Mouse (Mus musculus) megakaryocyte, embryonic 14.5 days (primary cell): Measurements from ENCODE around the gene Aftph. TPM values are rescaled to one million over a fixed set of nuclear protein-coding genes. Genes with fewer than 3 reads are reported as not detected.
A peak's percentile ranks its signal among the peaks of the same experiment; 100 is the strongest.

Experiments used
- H3K27me3 ChIP-seq: replicated peaks from 2 replicates; pipeline ENCODE3; 2012; ENCODE audit warnings: inconsistent platforms
- H3K36me3 ChIP-seq: replicated peaks from 2 replicates; pipeline ENCODE3; 2012; ENCODE audit warnings: low read length, inconsistent platforms, mixed read lengths
- H3K4me1 ChIP-seq: 2 replicates; pipeline ENCODE4 v1.6.1; 2012; ENCODE audit warnings: inconsistent platforms
- H3K4me3 ChIP-seq: replicated peaks from 2 replicates; pipeline ENCODE3; 2012; ENCODE audit warnings: moderate library complexity, mild to moderate bottlenecking, inconsistent platforms
- H3K9me3 ChIP-seq: 2 replicates; pipeline ENCODE4 v1.6.1; 2012; ENCODE audit warnings: inconsistent platforms
- FLI1 ChIP-seq: IDR thresholded peaks from 2 replicates; pipeline ENCODE4 v1.6.1; 2012; ENCODE audit warnings: low read length, inconsistent platforms, mixed read lengths
- GATA1 ChIP-seq: IDR thresholded peaks from 3 replicates; pipeline ENCODE4 v1.6.1; 2012; ENCODE audit warnings: mixed read lengths, low read length, inconsistent platforms, borderline replicate concordance
- polyA plus RNA-seq: library from polyadenylated mRNA; stranded (reverse); fragments of >175 nt; gene quantifications from 2 replicates; pipeline ENCODE4 v1.2.3, GENCODE M21; 2012; ENCODE audit warnings: low replicate concordance; ENCODE audit not compliant: insufficient read depth

Aftph gene
- polyA plus RNA-seq, 1 experiment = 19.6 TPM

- Histone ChIP-seq H3K4me1 (peaks cover 46% of the 10 kb centered on the region), H3K36me3 (peaks cover 79% of the 10 kb centered on the region), H3K9me3 (no peaks in the 10 kb centered on the region)
Measured at GRCm38 (mm10) chr11:20649477-20649876, 91.9 kb downstream of the Aftph start.

GRCm38 (mm10) chr11:20647902-20648625 is 93.3 kb downstream of the Aftph start:
- no peaks in the 10 kb centered on the region for H3K9me3 ChIP-seq
- TF ChIP-seq FLI1 (no peak), GATA1 (no peak)
- peaks cover 65% of the 10 kb centered on the region for H3K36me3 ChIP-seq
- H3K27me3 ChIP-seq = no peaks in the 10 kb centered on the region
- H3K4me3 ChIP-seq = peak overlapping the region; percentile 38
- peaks cover 55% of the 10 kb centered on the region for H3K4me1 ChIP-seq

More at GRCm38 (mm10) chr11:20649477-20649876, 91.9 kb downstream of the Aftph start:
- TF ChIP-seq GATA1 (no peak), FLI1 (no peak)
- Histone ChIP-seq H3K27me3 (no peaks in the 10 kb centered on the region), H3K4me3 (no peak overlapping the region)

GRCm38 (mm10) chr11:20646986-20647726 is 94.2 kb downstream of the Aftph start:
- Histone ChIP-seq H3K4me1 (peaks cover 62% of the 10 kb centered on the region), H3K9me3 (no peaks in the 10 kb centered on the region), H3K36me3 (peaks cover 58% of the 10 kb centered on the region), H3K27me3 (no peaks in the 10 kb centered on the region), H3K4me3 (no peak overlapping the region)
- TF ChIP-seq FLI1 = no peak
- no peak for TF ChIP-seq GATA1

GRCm38 (mm10) chr11:20646142-20646541 is 95.2 kb downstream of the Aftph start:
- TF ChIP-seq FLI1 = no peak
- no peak for TF ChIP-seq GATA1
- H3K4me3 ChIP-seq = no peak overlapping the region
- H3K4me1 ChIP-seq = peaks cover 71% of the 10 kb centered on the region
- H3K27me3 ChIP-seq = no peaks in the 10 kb centered on the region
- H3K9me3 ChIP-seq = no peaks in the 10 kb centered on the region
- H3K36me3 ChIP-seq = peaks cover 55% of the 10 kb centered on the region

GRCm38 (mm10) chr11:20645521-20645920 is 95.9 kb downstream of the Aftph start:
- Histone ChIP-seq H3K27me3 (no peaks in the 10 kb centered on the region), H3K9me3 (no peaks in the 10 kb centered on the region), H3K4me3 (no peak overlapping the region), H3K36me3 (peaks cover 49% of the 10 kb centered on the region), H3K4me1 (peaks cover 74% of the 10 kb centered on the region)
- TF ChIP-seq FLI1 = no peak
- no peak for TF ChIP-seq GATA1

- Histone ChIP-seq H3K9me3 (no peaks in the 10 kb centered on the region), H3K4me1 (peaks cover 80% of the 10 kb centered on the region), H3K4me3 (no peak overlapping the region), H3K27me3 (no peaks in the 10 kb centered on the region), H3K36me3 (peaks cover 43% of the 10 kb centered on the region)
- TF ChIP-seq FLI1 = no peak
- TF ChIP-seq GATA1 = no peak
Measured at GRCm38 (mm10) chr11:20644872-20645271, 96.5 kb downstream of the Aftph start.

GRCm38 (mm10) chr11:20644166-20644565 is 97.2 kb downstream of the Aftph start:
- H3K27me3 ChIP-seq = no peaks in the 10 kb centered on the region
- H3K4me1 ChIP-seq = peaks cover 87% of the 10 kb centered on the region
- TF ChIP-seq FLI1 = no peak
- H3K4me3 ChIP-seq = no peak overlapping the region
- no peaks in the 10 kb centered on the region for H3K9me3 ChIP-seq
- H3K36me3 ChIP-seq = peaks cover 36% of the 10 kb centered on the region

- Histone ChIP-seq H3K9me3 (no peaks in the 10 kb centered on the region), H3K36me3 (peaks cover 26% of the 10 kb centered on the region), H3K4me1 (peaks cover 91% of the 10 kb centered on the region), H3K4me3 (no peak overlapping the region), H3K27me3 (no peaks in the 10 kb centered on the region)
- TF ChIP-seq FLI1 (no peak), GATA1 (no peak)
Measured at GRCm38 (mm10) chr11:20643161-20643560, 98.2 kb downstream of the Aftph start.

GRCm38 (mm10) chr11:20642321-20642720 is 99.1 kb downstream of the Aftph start:
- TF ChIP-seq FLI1 = no peak
- TF ChIP-seq GATA1 = no peak
- Histone ChIP-seq H3K4me3 (no peak overlapping the region), H3K36me3 (peaks cover 18% of the 10 kb centered on the region), H3K4me1 (peaks cover 86% of the 10 kb centered on the region), H3K27me3 (no peaks in the 10 kb centered on the region), H3K9me3 (no peaks in the 10 kb centered on the region)

GRCm38 (mm10) chr11:20639918-20640447 is 101.4 kb downstream of the Aftph start:
- no peaks in the 10 kb centered on the region for H3K27me3 ChIP-seq
- peaks cover 8% of the 10 kb centered on the region for H3K36me3 ChIP-seq
- no peak overlapping the region for H3K4me3 ChIP-seq
- H3K4me1 ChIP-seq = peaks cover 84% of the 10 kb centered on the region
- H3K9me3 ChIP-seq = no peaks in the 10 kb centered on the region
- TF ChIP-seq FLI1 (no peak), GATA1 (no peak)
